8 mouse cellular contexts compared by ENCODE assay signal in genomic region chr11:100850038-100850777, GRCm38 (mm10). TPM values are rescaled to one million over a fixed set of nuclear protein-coding genes. Genes with fewer than 3 reads are reported as not detected.
A peak's percentile ranks its signal among the peaks of the same experiment; 100 is the strongest.
DNase-seq lines count a peak whose midpoint lies in the region; ATAC-seq and TF ChIP-seq lines count a peak whose summit lies in the region.

TSS of gene Stat5b (minus strand) at chr11:100850724.

- peak within 1 kb of the TSS; percentile 97 for H3K4me3 ChIP-seq in embryonic facial prominence, embryonic 10.5 days
- H3K4me3 ChIP-seq in intestine, postnatal 0 days (ENCODE audit: low read depth, low read length), result peak within 1 kb of the TSS; percentile 96
- peak within 1 kb of the TSS; percentile 86 for H3K4me3 ChIP-seq in limb, embryonic 11.5 days (ENCODE audit: low read depth, low read length)
- peak within 1 kb of the TSS; percentile 93 for H3K4me3 ChIP-seq in midbrain, embryonic 12.5 days
- H3K4me3 ChIP-seq in spleen, adult 2 months (ENCODE audit: extremely low read depth, insufficient read depth, insufficient read length), result peak within 1 kb of the TSS; percentile 89

- no peak for TF ChIP-seq CTCF in intestine, postnatal 0 days (IDR thresholded peaks at IDR 0.05; ENCODE audit: low read depth)
- no peak for TF ChIP-seq CTCF in spleen, adult 2 months (IDR thresholded peaks at IDR 0.05; ENCODE audit: extremely low read depth, insufficient read depth, insufficient read length, insufficient replicate concordance)

- H3K4me1 ChIP-seq in embryonic facial prominence, embryonic 10.5 days, result peaks cover 22% of the 10 kb centered on the region
- peaks cover 3% of the 10 kb centered on the region; the same call in 1 of the 2 replicates for H3K4me1 ChIP-seq in intestine, postnatal 0 days (replicated peaks; ENCODE audit: control insufficient read depth, insufficient read depth, low read length)
- H3K4me1 ChIP-seq in limb, embryonic 11.5 days (ENCODE audit: control insufficient read depth, insufficient read depth, low read length), result peaks cover 6% of the 10 kb centered on the region; the same call in 1 of the 2 replicates
- H3K4me1 ChIP-seq in midbrain, embryonic 12.5 days, result peaks cover 19% of the 10 kb centered on the region
- no peaks in the 10 kb centered on the region; the same call in 1 of the 2 replicates for H3K4me1 ChIP-seq in spleen, adult 2 months (ENCODE audit: control insufficient read depth, insufficient read depth, insufficient read length)

- TF ChIP-seq POLR2A in spleen, adult 2 months (IDR thresholded peaks at IDR 0.05; ENCODE audit: low read depth, low read length), result peak; percentile 48; the same call in 1 of the 2 replicates

- H3K4me2 ChIP-seq in intestine, postnatal 0 days (replicated peaks; ENCODE audit: low read depth), result peak within 1 kb of the TSS; percentile 89
- peak within 1 kb of the TSS; percentile 95 for H3K4me2 ChIP-seq in limb, embryonic 11.5 days (ENCODE audit: low read depth, severe bottlenecking)
- peak within 1 kb of the TSS; percentile 88 for H3K4me2 ChIP-seq in midbrain, embryonic 12.5 days (replicated peaks)

- no peaks in the 10 kb centered on the region for H3K9me3 ChIP-seq in embryonic facial prominence, embryonic 10.5 days
- H3K9me3 ChIP-seq in intestine, postnatal 0 days (ENCODE audit: control insufficient read depth), result no peaks in the 10 kb centered on the region
- H3K9me3 ChIP-seq in limb, embryonic 11.5 days (ENCODE audit: control insufficient read depth, low read length), result no peaks in the 10 kb centered on the region
- H3K9me3 ChIP-seq in midbrain, embryonic 12.5 days, result no peaks in the 10 kb centered on the region

- DNase-seq in 3134 (ENCODE audit: extremely low read depth, insufficient read length, low spot score), result peak; percentile 82
- DNase-seq in adrenal gland, postnatal 10 days, result peak; percentile 87
- peak; percentile 77 for DNase-seq in embryonic facial prominence, embryonic 10.5 days (ENCODE audit: low spot score)
- peak; percentile 72 for DNase-seq in limb, embryonic 11.5 days (ENCODE audit: low spot score)
- peak; percentile 54 to 83 for DNase-seq in spleen, adult 2 months (ENCODE audit: low read depth in 1 of 2, low spot score in 2 of 2)

- H3K27ac ChIP-seq in embryonic facial prominence, embryonic 10.5 days (replicated peaks), result peak within 1 kb of the TSS; percentile 93
- H3K27ac ChIP-seq in intestine, postnatal 0 days (ENCODE audit: low read depth, low read length), result peak within 1 kb of the TSS; percentile 94
- H3K27ac ChIP-seq in limb, embryonic 11.5 days (replicated peaks; ENCODE audit: low read depth, low read length), result peak within 1 kb of the TSS; percentile 45; the same call in 1 of the 2 replicates
- peak within 1 kb of the TSS; percentile 79 for H3K27ac ChIP-seq in midbrain, embryonic 12.5 days (replicated peaks)
- H3K27ac ChIP-seq in spleen, adult 2 months (ENCODE audit: insufficient read depth, low read length), result peak within 1 kb of the TSS; percentile 84

- under 1% methylated on average over 104 of the region's 104 CpGs for WGBS in embryonic facial prominence, embryonic 10.5 days
- under 1% methylated on average over 85 of the region's 104 CpGs for WGBS in intestine, postnatal 0 days
- under 1% methylated on average over 79 of the region's 104 CpGs for whole genome bisulfite sequencing in limb, embryonic 11.5 days
- WGBS in midbrain, embryonic 12.5 days, result under 1% methylated on average over 99 of the region's 104 CpGs
- 1% methylated on average over 98 of the region's 104 CpGs for WGBS in spleen, adult 2 months

- no peaks in the 10 kb centered on the region for H3K36me3 ChIP-seq in embryonic facial prominence, embryonic 10.5 days (replicated peaks)
- no peaks in the 10 kb centered on the region for H3K36me3 ChIP-seq in intestine, postnatal 0 days (ENCODE audit: control insufficient read depth, insufficient read depth)
- H3K36me3 ChIP-seq in limb, embryonic 11.5 days (ENCODE audit: control insufficient read depth, insufficient read depth, low read length), result no peaks in the 10 kb centered on the region
- no peaks in the 10 kb centered on the region for H3K36me3 ChIP-seq in midbrain, embryonic 12.5 days
- no peaks in the 10 kb centered on the region for H3K36me3 ChIP-seq in spleen, adult 2 months (ENCODE audit: control insufficient read depth, insufficient read depth, low read length)

- peak; percentile 69 for ATAC-seq in granulocyte monocyte progenitor cell, adult 5-6 weeks (replicated peaks; ENCODE audit: poor library complexity, severe bottlenecking)
- peak; percentile 86 for ATAC-seq in intestine, postnatal 0 days
- ATAC-seq in limb, embryonic 11.5 days (ENCODE audit: insufficient number of reproducible peaks, low FRiP score, low TSS enrichment, low read depth), result peak; percentile 56
- ATAC-seq in midbrain, embryonic 12.5 days (ENCODE audit: low FRiP score, low read depth), result peak; percentile 81

- peaks cover 57% of the 10 kb centered on the region for H3K27me3 ChIP-seq in embryonic facial prominence, embryonic 10.5 days (replicated peaks; ENCODE audit: low read depth, poor library complexity, severe bottlenecking)
- no peaks in the 10 kb centered on the region; the same call in 1 of the 2 replicates for H3K27me3 ChIP-seq in intestine, postnatal 0 days (replicated peaks; ENCODE audit: control insufficient read depth, insufficient read depth, low read length)
- H3K27me3 ChIP-seq in limb, embryonic 11.5 days (ENCODE audit: control insufficient read depth, insufficient read depth, low read length), result no peaks in the 10 kb centered on the region
- H3K27me3 ChIP-seq in midbrain, embryonic 12.5 days, result peaks cover 24% of the 10 kb centered on the region
- H3K27me3 ChIP-seq in spleen, adult 2 months (ENCODE audit: control insufficient read depth, insufficient read depth, low read length), result no peaks in the 10 kb centered on the region

- H3K9ac ChIP-seq in intestine, postnatal 0 days (ENCODE audit: low read depth, low read length), result peak within 1 kb of the TSS; percentile 98
- peak within 1 kb of the TSS; percentile 94 for H3K9ac ChIP-seq in limb, embryonic 11.5 days (ENCODE audit: low read length)
- H3K9ac ChIP-seq in midbrain, embryonic 12.5 days (replicated peaks), result peak within 1 kb of the TSS; percentile 95

RNA-seq across cellular contexts. Expression of gene Stat5b, which starts in this region (rescaled TPM):
- total RNA-seq in adrenal gland, postnatal 10 days (2021), result 10 to 100 TPM; 60.7 to 72.7 TPM
- 14.4 and 14.9 TPM in 2 replicates for polyA plus RNA-seq in embryonic facial prominence, embryonic 10.5 days (2016; fragmentation: Nextera tagmentation; extraction: Ambion mirVana)
- 35.5 and 40.5 TPM in 2 replicates for total RNA-seq in granulocyte monocyte progenitor cell, adult 5-6 weeks (2014; fragmentation: Nextera tagmentation)
- total RNA-seq in granulocyte monocyte progenitor cell, adult 5-6 weeks (2017), result 36.8 and 37.1 TPM in 2 replicates
- polyA plus RNA-seq in intestine, postnatal 0 days (2015; fragmentation: Nextera tagmentation; extraction: Ambion mirVana), result 13.0 and 13.3 TPM in 2 replicates
- polyA plus RNA-seq in limb, embryonic 11.5 days (2014; fragmentation: Nextera tagmentation; extraction: Ambion mirVana), result 16.9 and 19.7 TPM in 2 replicates
- polyA plus RNA-seq in midbrain, embryonic 12.5 days (2016; fragmentation: Nextera tagmentation; extraction: Ambion mirVana), result 18.8 and 19.4 TPM in 2 replicates
- polyA plus RNA-seq in spleen, adult 2 months (2012; rRNA removed), result 33.2 and 45.2 TPM in 2 replicates

Comparison
In these comparisons a context has a peak if more than half of its experiments do, and no peak if none do; other contexts are left out.
1. Peak in every context shown above with its lines: DNase-seq, ATAC-seq, H3K4me3 ChIP-seq and H3K27ac ChIP-seq.